Mouse (Mus musculus) cerebral cortex, adult 2 months (tissue): ENCODE results near the gene Tfcp2l1.

Source experiments
- WGBS: fragments of 180-500 bp; shearing (Covaris S2); methylation state at CpG from one replicate; pipeline ENCODE4 v1.1.7; 2018; 5-methylcytosine and 5-hydroxymethylcytosine counted together

Tfcp2l1 gene

DNA sequence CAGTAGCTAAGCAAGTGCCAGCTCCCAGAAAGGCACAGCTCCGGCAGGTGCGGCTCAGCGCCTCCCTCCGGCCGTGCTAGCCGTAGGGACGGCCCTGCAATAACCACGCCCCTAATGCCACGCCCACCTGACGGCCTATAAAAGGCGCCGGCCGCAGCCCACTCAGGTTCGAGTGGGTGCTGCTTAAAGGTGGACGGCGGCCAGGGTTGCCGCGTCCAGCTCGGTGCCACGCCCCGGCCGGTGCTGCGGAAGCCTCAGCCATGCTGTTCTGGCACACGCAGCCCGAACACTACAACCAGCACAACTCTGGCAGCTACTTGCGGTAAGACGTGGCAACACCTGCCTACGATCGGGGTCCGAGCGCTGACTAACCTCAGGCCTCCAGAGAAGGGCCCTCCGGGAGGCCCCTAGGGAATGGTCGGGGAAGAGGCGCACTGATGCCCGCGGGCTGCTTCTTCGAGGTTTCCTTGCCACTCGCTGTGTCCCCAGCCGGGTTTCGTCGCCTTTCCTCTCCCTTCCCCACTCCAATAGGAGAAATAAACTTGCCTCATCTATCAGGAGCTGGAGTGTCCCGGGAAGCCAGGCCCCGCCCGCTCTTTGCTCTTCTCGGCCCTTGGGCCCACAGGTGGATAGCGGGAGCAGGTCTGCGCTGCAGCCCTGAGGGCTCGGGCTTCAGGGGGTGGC is at the start of gene Tfcp2l1:
Gene Tfcp2l1, plus strand, starts transcription at position 165 of the 684 bp plus-strand sequence.
- WGBS, result 2% methylated on average over 48 of the region's 48 CpGs

DNA sequence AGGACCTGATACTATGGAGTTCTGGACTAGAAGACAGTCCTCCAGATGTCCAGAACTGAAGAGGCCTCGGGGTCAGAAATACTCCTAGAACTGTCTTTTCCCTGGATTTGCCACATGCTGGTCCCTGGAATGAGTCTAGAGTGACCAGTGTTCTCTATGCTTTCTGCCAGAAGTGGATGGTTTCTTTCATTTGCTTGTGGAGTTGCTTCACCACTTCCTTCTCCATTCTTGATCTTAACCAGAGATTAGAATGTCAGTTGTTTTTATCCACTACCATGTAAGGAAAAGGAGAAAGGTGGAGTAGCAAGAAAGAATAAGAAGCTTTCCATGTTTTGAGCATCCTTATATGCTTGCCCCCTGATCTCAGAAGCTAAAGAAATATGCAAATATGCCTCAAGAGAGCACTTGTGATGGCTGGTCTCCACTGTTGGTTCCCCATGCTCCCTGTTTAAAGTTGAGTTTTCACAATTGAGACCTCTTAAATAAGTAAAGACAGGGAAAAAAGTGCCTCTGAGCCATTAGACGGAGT is 47.5 kb upstream of the Tfcp2l1 start:
- 95% methylated on average over 2 of the region's 2 CpGs for WGBS

DNA sequence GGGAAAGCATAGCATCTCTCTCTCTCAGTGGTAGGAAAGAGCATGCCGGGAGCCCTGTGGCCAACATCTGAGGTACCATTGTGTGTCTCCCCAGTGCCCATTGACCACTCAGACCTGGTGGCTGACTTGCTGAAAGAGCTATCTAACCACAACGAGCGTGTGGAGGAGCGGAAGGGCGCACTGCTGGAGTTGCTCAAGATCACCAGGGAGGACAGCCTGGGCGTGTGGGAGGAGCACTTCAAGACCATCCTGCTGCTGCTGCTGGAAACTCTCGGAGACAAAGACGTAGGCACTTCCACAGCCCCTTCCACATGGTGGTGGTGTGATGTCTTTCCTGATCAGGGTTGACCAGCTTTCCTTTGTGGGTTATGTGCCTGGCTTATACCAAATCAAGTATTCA is 46.6 kb upstream of the Tfcp2l1 start:
- 87% methylated on average over 8 of the region's 8 CpGs for WGBS

DNA sequence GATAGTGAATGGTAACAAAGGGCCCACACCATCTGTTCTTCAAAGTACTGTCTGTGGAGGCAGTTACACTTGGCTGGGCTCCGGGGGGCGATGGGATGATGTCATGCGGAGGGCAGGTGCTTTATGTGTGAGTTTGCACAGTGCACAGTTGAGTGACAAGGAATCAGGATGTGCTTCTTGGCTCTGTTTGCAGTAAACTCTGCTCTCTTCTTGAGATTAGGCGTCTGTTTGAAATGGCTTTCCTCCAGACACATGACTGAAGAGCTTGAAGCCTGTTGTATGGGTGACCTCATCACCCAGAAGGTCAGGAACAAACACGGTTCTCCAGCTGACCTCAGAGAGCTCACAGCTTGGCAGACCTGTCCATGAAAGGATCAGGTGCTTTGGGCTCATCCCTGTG is 38.0 kb upstream of the Tfcp2l1 start:
- WGBS, result 59% methylated on average over 5 of the region's 5 CpGs

DNA sequence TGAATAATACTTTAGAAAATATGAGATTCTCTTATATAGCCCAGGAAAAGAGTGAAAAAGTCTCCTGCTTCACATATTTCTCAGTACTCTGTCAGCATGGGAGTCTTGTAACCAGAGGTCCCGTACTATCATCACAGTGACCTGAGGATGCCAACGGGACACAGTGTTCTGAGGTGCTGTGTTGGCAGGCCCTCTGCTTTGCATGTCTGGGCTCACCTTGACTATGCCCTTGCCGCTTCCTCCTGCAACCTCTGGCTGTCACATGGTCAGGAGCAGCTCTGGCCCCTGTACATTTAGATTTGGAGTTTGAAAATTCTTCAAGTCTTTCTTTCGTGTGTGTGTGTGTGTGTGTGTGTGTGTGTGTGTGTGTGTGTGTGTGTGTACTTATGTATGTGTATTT is 34.8 kb upstream of the Tfcp2l1 start:
- WGBS, result 96% methylated on average over 4 of the region's 4 CpGs

DNA sequence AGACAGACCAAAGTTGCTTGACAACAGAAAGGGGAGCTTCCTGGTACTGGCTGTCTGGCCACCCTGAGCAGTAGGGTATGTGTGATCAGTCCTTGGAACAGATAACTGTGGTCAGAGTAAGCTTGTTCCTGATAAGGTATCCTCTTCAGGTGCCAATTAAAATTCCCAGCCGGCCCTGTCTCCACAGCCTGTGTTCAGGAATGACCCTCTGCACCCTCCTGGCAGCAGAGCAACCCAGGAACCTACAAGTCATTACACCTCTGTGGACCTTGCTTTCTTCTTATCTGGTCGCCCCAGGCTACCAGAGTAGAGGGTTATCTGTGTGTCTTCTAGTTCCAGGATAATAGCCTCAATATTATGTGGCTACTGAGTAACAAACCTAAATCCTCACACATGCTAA is 32.4 kb upstream of the Tfcp2l1 start:
- 95% methylated on average over 2 of the region's 2 CpGs for WGBS

DNA sequence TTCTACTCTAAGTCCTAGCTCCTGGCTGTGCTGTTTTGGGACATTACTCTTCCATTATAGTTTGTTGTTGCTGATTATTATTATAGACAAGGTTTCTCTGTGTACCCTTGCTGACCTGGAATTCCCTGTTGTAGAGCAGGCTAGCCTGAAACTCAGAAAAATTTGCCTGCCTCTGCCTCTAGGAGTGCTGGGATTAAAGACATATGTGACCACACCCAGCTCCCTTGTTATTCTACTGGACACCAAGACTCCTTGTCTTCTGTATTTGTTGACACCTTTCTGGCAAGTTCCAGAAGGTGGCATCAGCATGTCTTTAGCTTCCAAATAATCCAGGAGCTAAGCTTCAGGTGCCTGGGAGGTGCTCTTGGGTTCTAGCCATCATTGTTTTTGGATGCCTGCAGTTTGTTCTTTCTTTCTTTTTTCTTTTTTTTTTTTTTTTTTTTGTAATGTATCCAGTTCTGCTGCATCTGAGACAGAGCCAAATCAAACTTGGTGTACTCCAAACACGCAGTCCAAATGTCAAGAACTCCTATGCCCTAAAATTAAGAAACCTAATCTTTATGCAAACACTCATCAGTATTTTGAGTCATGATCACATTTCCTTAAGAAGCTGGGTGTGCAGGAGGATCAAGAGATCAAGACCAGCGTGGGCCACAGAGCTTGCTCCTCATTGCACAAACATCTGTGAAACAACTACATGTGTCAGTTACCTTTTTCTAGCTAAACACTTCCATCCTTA is 30.1 kb upstream of the Tfcp2l1 start:
- 78% methylated on average over 2 of the region's 2 CpGs for WGBS

DNA sequence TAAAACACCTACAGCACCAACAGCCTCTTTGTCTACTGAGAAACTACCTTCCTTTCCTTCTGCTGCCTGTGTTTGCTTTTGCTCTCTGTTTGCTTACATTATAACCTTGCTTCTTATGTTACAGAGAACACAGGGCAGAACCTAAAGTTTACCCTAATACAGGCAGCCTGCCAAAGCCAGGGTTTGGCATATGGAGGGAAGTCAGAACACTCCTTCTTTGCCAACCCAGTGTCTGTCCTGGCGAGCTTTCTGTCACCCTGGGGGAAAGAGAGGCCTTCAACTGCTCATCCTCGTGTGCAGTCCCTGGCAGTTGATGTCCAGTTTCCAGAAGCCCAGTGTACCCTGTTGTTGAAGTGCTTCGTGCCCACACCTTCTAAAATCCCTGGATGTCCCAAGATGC is 29.4 kb upstream of the Tfcp2l1 start:
- 63% methylated on average over 3 of the region's 3 CpGs for WGBS

DNA sequence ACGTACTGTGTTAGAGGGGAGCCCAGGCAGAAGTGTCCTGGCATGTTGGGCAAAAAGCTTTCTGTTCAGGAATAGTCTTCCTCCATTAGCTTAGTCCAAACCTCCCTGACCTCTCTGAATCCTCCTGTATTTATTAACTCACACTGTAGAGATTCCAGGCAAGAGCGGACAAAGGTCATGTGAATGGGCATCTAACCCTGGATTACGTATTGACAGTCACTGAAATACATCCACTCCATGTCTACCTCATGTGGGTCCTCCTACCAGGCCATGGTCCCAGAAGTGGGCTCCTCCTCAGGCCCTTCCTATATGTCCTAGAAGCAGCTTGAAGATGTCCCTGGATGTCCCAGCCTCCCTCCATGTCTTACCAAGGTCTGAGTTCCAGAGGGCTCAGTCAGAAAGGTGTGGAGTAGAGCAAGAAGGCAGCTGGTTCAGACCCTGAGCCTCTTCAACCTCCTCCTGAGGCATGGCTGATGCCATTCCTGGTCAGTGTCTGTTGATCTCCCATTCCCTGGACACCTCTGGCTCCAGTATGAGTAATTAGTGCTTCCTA is 14.0 kb upstream of the Tfcp2l1 start:
- WGBS, result 82% methylated on average over 3 of the region's 3 CpGs

DNA sequence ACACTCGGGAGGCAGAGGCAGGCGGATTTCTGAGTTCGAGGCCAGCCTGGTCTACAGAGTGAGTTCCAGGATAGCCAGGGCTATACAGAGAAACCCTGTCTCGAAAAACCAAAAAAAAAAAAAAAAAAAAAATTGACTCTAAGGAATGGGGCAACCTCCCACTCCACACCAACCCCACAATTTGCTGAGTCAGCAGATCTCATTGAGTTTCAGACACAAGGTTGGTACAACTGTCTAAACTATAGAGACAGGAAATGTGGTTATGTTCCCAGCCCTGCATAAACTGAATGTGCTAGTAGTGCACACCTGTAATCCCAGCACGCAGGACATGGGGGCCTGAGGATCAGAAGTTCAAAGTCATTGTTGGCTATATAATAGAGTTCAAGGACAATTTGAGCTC is 6.7 kb upstream of the Tfcp2l1 start:
- WGBS, result 84% methylated on average over 5 of the region's 5 CpGs

DNA sequence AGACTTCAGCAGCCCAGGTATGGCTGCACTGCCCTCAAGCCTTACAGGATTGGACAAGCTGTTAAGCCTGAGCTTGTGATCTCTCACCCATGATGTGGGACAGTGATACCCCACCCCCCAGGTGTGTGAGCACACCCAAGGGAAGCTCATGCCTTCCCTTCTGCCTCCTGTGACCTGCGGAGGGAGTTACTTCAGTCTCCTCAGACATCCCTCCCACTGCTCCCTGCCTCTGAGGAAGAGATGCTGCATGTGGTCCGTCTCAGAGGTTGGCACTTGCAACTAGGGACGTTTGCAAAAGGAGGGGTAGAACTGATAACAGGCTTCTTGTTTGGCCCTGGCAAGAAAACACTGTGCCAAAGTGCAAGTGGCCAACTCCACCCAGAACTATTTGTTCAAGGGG is 4.9 kb upstream of the Tfcp2l1 start:
- 78% methylated on average over 3 of the region's 3 CpGs for WGBS

DNA sequence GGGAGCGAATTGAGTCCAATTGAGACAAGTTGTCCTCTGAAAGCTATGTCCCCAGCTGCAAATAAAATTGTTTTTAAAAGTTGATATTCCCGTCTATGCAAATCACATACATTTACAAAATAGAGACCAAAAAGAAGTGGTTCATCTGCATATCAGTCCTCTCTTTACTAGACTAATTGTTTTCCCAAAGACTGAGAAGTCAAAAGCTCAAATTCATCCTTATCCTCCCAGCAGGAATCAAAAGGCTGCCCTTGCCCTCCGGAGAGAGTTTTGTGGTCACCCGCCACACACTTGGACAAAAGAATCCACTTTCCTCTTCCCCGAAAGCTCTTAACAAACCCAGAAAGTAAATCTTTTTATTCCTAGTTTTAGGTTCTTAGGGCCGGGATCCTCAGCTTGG is 2.3 kb upstream of the Tfcp2l1 start:
- WGBS, result 66% methylated on average over 6 of the region's 6 CpGs

DNA sequence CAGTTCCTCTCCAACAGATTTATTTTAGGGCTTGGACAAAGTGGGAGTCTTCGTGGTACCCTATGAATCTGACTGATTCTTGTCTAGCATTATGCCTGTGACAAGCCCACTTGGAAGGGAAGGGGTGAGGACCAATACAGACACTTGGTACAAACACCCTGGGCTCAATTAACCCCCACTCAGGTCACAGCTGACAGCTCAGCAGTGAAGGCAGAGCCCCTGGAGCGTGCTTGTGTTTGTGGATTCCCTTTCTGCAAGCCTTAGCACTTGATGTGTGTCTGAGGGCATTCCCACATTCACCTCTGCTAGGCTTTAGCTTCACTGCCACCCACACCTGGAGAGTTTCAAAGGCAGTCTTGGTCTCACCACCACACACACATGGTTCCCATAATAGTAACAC is 1.8 kb upstream of the Tfcp2l1 start:
- WGBS, result 64% methylated on average over 2 of the region's 2 CpGs

DNA sequence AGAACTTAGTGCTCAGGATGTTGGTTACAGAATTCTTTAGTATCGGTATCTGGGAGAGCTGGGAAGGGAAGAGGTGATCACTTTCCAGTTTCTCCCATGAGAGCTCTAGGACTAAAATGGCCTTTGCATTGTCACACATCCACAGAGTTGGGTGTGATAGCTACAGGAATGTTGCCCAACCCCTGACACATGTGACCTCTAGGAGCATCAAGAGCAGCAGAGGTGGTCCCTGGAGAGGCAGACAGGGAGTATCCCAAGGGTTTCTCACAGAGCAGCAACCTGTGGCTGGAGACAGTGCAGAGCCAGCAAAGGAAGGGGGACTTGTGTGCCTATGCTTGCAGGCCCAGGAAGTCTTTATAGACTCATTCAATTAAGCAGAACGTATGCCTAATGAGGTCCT is 1.3 kb upstream of the Tfcp2l1 start:
- WGBS, result 95% methylated on average over 2 of the region's 2 CpGs

DNA sequence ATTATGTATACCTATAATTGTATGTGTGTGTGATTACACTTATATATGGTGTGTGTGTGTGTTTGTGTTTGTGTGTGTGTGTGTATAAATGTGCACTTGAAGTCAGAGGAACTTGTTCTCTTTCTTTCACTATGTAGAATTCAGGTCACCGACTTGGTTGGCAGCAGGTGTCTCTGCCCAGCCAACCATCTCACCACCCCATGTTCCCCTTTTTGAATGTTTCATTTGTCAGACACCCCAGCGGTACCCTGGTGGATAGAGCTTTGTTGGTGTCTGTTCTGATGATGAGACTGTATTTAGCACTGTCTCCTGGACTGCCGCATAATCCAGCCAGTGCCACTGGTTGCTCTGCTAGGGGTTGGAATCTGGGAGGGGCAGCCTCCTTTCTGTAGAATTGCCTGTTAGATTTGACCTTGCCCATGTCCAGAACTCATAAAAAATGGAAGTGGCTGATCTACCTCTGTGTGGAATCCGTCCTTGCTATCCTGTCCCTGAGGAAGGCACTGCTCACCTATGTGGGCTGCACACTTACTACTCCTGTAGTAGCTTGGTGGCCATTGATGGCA is 5.8 kb downstream of the Tfcp2l1 start:
- WGBS, result 87% methylated on average over 4 of the region's 4 CpGs

DNA sequence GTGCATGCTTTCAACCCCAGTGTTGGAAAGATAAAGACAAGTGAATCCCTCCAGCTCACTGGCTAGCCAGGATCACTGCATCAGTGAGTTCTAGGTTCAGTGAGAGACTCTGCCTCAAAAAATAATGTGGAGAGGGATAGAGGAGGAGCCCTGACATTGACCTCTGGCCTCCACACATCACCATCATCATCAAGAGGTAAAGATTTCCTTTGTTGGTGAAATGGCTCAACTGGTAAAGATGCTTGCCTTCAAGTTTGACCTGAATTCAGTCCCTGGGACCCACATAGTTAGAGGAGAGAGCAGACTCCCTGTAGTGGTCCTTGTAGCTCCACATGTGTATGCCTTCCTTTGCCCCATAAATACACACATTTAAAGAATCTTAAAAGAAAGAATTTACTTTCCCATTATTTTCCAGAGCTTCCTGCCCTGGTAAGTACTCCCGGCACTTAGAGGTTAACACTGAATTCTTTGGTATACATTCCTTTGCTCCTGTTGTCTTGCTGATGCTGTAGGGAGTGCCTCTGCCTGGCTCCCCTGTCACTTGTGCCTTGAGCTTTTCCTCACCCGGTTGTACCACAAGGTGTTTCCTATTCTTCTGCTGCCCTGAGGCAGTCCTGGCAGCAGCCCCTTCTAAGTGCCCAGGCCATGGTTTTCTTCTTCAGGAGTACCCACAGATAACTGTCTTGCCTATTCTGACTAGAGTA is 14.7 kb downstream of the Tfcp2l1 start:
- 82% methylated on average over 2 of the region's 2 CpGs for WGBS

DNA sequence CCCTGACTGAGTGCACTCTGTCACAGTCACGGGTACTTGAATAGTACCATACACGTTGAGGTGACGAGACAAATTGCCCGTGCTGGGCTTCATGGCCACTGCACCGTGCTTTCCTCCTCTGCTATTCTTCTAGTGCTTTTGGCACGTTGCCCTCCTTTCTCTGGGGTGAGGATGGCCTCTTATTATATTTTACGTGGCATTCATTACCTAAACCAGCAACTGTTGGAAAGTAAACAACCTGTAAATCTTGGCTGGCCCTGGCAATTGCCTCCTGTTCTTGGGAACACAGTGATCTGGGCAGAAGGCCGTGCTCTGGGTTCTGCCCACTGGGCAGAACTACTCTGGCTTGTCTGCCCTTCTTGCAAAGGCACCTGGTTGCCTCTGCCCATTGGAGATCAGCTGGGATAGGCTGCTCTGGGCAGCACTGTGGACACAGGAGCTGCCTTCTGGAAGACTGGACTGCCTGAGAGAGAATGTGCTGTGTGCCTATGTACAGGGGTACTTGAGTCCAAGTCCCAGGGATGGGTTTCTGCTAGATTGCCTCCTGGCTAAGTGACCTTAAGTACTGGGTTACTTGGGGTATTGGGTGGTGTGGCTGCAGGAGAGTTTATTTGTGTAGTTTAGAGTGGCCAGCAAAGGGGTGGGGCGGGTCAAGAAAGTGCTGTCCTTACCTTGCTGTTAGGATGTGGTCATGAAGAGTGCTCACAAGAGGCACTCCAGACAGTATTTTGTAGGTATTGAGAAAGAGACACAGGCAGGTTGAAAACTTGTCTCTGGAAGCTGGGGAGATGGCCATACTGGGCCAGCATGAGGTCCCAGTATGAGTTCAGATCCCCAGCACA is 15.6 kb downstream of the Tfcp2l1 start:
- WGBS, result 80% methylated on average over 9 of the region's 9 CpGs

DNA sequence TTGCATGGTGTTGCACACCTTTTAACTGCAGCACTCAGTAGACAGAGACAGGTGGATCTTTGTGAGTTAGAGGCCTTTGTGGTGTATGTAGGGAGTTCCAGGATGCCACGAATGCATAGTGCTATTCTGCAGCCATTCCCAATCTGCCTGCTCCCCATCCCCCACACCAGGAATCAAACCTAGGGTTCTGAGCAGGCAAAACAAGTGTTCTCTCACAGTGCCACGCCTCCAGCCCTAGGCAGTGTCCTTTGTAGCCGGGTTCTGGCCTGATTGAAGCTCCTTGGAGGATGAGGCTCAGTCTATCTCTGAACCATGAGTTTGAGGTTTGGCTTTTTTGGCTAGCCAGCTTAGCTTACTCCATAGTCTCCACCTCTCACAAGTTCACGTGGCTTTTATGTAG is 18.0 kb downstream of the Tfcp2l1 start:
- WGBS, result 81% methylated on average over 4 of the region's 4 CpGs

DNA sequence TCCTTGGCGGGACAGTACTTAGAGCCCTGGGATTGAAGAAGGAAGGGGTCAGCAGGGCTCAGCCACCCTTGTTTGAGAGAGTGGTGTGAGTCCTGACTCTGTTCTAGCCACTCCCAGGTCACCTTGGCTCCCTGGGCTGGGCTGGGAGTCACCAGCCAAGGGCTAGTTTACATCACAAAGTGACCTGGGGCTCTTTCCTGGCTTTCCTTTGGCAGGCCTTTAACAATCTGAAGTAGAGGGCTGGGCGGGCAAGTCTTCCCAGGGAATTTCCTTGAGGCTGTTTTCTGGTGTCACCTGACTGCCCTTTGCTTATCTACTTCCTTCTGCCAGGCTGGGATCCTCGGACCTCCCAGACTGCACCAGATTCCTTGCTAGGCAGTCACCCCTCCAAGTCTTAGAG is 20.3 kb downstream of the Tfcp2l1 start:
- 66% methylated on average over 3 of the region's 3 CpGs for WGBS

DNA sequence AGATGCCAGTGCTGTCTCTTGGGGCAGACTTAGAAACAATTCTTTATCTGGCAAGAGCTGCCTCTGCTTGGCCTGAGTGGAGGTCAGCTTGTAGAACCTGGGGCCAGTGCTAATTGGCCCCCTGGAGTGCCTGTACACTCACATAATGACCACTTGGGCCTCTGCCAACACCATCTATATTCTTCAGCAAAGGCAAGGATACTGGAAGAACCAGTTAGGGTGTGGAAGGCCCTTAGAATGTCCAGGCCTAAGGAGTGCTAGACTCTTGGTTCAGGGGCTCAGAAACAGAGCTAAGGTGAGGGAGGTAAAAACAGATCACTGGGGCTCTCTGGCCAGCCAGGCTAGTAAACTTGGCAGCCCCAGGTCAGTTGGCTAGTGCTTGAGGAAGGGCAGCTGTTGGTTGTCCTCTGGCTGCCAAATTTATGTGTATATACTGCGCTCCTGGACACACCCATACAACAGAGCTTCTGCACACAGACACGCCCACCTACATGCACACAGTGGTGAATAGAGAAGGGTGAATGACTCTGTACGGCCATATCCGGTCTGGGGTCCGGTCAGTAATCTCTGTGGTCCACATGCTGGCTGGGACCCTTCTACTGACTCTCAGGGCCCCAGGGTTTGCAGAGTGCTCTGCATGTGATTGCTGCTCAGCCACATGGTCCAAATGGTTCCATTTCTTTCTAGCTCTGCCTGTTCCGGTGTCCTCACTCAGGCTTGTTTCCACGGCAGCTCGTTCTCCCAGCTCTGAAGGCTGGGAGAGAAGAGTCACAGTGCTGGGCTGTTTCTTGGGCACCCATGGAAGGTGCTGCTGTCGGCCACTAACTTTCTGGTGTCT is 22.4 kb downstream of the Tfcp2l1 start:
- WGBS, result 55% methylated on average over 9 of the region's 9 CpGs
